Mouse (Mus musculus) gastrocnemius, postnatal 14 days (tissue): ENCODE measurements at regions not wholly inside any gene's neighbourhood (a gene's known extent, or its start where the extent isn't known, plus 50 kb on each side); places are given as distances from the start of the nearest gene placed in this dataset.
A peak's percentile ranks its signal among the peaks of the same experiment; 100 is the strongest.

Experiments used
- DNase-seq: peaks from one replicate; pipeline ENCODE4 v3.0.0; 2021; ENCODE audit warnings: mixed read lengths
- intact Hi-C: fragments of 180-260 bp; cut with DNase I; formaldehyde crosslinking; loops from one replicate; pipeline ENCODE4 v1.15.1; 2025; ENCODE audit warnings: low total_unique reads

- no peak for DNase-seq
- intact Hi-C loops = no loop called here
These were observed 59.3 kb downstream of the Trap1a start for GRCm38 (mm10) chrX:139392777-139393176.

GRCm38 (mm10) chrX:139416701-139417100, 63.5 kb upstream of the D330045A20Rik start:
- intact Hi-C loops = no loop called here

GRCm38 (mm10) chrX:139419867-139420266, 60.3 kb upstream of the D330045A20Rik start:
- no peak for DNase-seq
- intact Hi-C loops = no loop called here

More at GRCm38 (mm10) chrX:139416701-139417100, 63.5 kb upstream of the D330045A20Rik start:
- DNase-seq = peak; percentile 13

- intact Hi-C loops = no loop called here
- DNase-seq = no peak
These were observed 55.9 kb upstream of the D330045A20Rik start for GRCm38 (mm10) chrX:139424307-139424706.
